Mouse (Mus musculus): ENCODE measurements around the gene D430042O09Rik.

GRCm38 (mm10) chr7:125883232-125883631 lies 175.5 kb downstream of the D430042O09Rik start:
- TF ChIP-seq POLR2A (IDR thresholded peaks at IDR 0.05; ENCODE audit: extremely low read depth, insufficient read depth, low read length), result no peak
- TF ChIP-seq CTCF (IDR thresholded peaks at IDR 0.05; ENCODE audit: low read depth, low read length), result no peak

Measured in liver, adult 2 months (tissue).